Mouse (Mus musculus) erythroid progenitor cell, adult 5-6 weeks (primary cell): ENCODE results near the gene Rnf224. TPM values are rescaled to one million over a fixed set of nuclear protein-coding genes. Genes with fewer than 3 reads are reported as not detected.

Source experiments
- ATAC-seq: replicated peaks from 2 replicates; pipeline ENCODE4 v1.8.0; 2016; ENCODE audit warnings: moderate number of reproducible peaks, mild to moderate bottlenecking, moderate TSS enrichment, inconsistent platforms; ENCODE audit not compliant: poor library complexity, low FRiP score, severe bottlenecking
- total RNA-seq, 2 experiments: library from RNA; stranded (forward) in 1 of 2; stranded (reverse) in 1 of 2; fragments of 150-400 nt in 1 of 2; fragments of 186-747, 209-891 nt in 1 of 2; gene quantifications; 2 replicates each; pipeline versions ENCODE4 v1.2.3 to v1.2.4; 2015 to 2017; ENCODE audit warnings: low replicate concordance in 2 of 2

Gene Rnf224
- not detected in 2 replicates for total RNA-seq (2015; ENCODE audit: low replicate concordance)
- total RNA-seq (2017; ENCODE audit: low replicate concordance) = not detected in 2 replicates

GRCm38 (mm10) chr2:25236614-25237013 lies at the start of gene Rnf224:
TSS of gene Rnf224 (minus strand) at chr2:25236787.
- ATAC-seq = no peak

- no peak for ATAC-seq
Measured at GRCm38 (mm10) chr2:25286314-25286713, 49.7 kb upstream of the Rnf224 start.

GRCm38 (mm10) chr2:25285551-25285950 lies 49.0 kb upstream of the Rnf224 start:
- ATAC-seq = no peak

- peak; percentile 84 for ATAC-seq
Measured at GRCm38 (mm10) chr2:25278928-25279882, 42.6 kb upstream of the Rnf224 start.

- ATAC-seq = 0 out of 2 replicates have a peak, but pooled peaks have one; percentile 3
Measured at GRCm38 (mm10) chr2:25273010-25273409, 36.4 kb upstream of the Rnf224 start.

GRCm38 (mm10) chr2:25272515-25272914 lies 35.9 kb upstream of the Rnf224 start:
- ATAC-seq = peak; percentile 21

GRCm38 (mm10) chr2:25271827-25272511 lies 35.4 kb upstream of the Rnf224 start, which contains the start of the genes Ssna1 and Anapc2:
TSS of gene Ssna1 (minus strand) at chr2:25272438.
TSS of gene Anapc2 (plus strand) at chr2:25272478.
- peak; percentile 90 for ATAC-seq

- ATAC-seq = no peak
Measured at GRCm38 (mm10) chr2:25267746-25268309, 31.2 kb upstream of the Rnf224 start.

GRCm38 (mm10) chr2:25267241-25267640 lies 30.7 kb upstream of the Rnf224 start:
- ATAC-seq = no peak

GRCm38 (mm10) chr2:25266720-25267119 lies 30.1 kb upstream of the Rnf224 start:
- no peak for ATAC-seq

GRCm38 (mm10) chr2:25265897-25266656 lies 29.5 kb upstream of the Rnf224 start:
- ATAC-seq = no peak

- no peak for ATAC-seq
Measured at GRCm38 (mm10) chr2:25264851-25265250, 28.3 kb upstream of the Rnf224 start.

- ATAC-seq = no peak
Measured at GRCm38 (mm10) chr2:25264286-25264660, 27.7 kb upstream of the Rnf224 start.

- ATAC-seq = no peak
Measured at GRCm38 (mm10) chr2:25263623-25264285, 27.2 kb upstream of the Rnf224 start.

GRCm38 (mm10) chr2:25262795-25263622 lies 26.4 kb upstream of the Rnf224 start:
- peak; percentile 22; the same call in 1 of the 2 replicates for ATAC-seq

- peak; percentile 96 for ATAC-seq
Measured at GRCm38 (mm10) chr2:25262291-25262767, 25.7 kb upstream of the Rnf224 start, which contains the start of gene Tprn. TSS of gene Tprn (plus strand) at chr2:25262618.

GRCm38 (mm10) chr2:25261870-25262269 lies 25.3 kb upstream of the Rnf224 start:
- 0 out of 2 replicates have a peak, but pooled peaks have one; percentile 7 for ATAC-seq

GRCm38 (mm10) chr2:25258887-25259286 lies 22.3 kb upstream of the Rnf224 start:
- no peak for ATAC-seq
